Mouse (Mus musculus) adrenal gland, postnatal 4 days (tissue): Measurements from ENCODE around the gene Frmpd4. TPM values are rescaled to one million over a fixed set of nuclear protein-coding genes. Genes with fewer than 3 reads are reported as not detected.

Experiments
- DNase-seq, 2 experiments: peaks; one replicate each; pipeline ENCODE4 v3.0.0; 2021 to 2022; ENCODE audit warnings: low spot score in 2 of 2, mixed read lengths in 2 of 2
- long read RNA-seq, 2 experiments: library from polyadenylated mRNA; stranded (forward); transcript quantifications; one replicate each; pipeline ENCODE4 v2.0.0; 2021
- total RNA-seq, 2 experiments: library from RNA; stranded (reverse); gene quantifications; 2 replicates each; pipeline ENCODE4 v1.2.3; 2021

Frmpd4 gene
- total RNA-seq, result 1 to 10 TPM; 2.7 to 3.1 TPM
- long read RNA-seq, experiment 1, partial matches to known transcripts, result 1 of 1 reads
- long read RNA-seq, experiment 1, other reads (novel, unspliced or antisense), result 0 of 1 reads
- long read RNA-seq, experiment 2, partial matches to known transcripts, result 3 of 4 reads
- long read RNA-seq, experiment 2, other reads (novel, unspliced or antisense), result 1 of 4 reads

GRCm38 (mm10) chrX:168577131-168577530 is at the start of gene Frmpd4:
TSS of gene Frmpd4 (minus strand) at chrX:168577231.
- DNase-seq, result no peak

- DNase-seq, result no peak
Measured at GRCm38 (mm10) chrX:168595193-168595592, 18.2 kb upstream of the Frmpd4 start.

- DNase-seq, result no peak
Measured at GRCm38 (mm10) chrX:168584303-168584702, 7.3 kb upstream of the Frmpd4 start.

GRCm38 (mm10) chrX:168571808-168572207 is 5.2 kb downstream of the Frmpd4 start:
- no peak for DNase-seq

DNA sequence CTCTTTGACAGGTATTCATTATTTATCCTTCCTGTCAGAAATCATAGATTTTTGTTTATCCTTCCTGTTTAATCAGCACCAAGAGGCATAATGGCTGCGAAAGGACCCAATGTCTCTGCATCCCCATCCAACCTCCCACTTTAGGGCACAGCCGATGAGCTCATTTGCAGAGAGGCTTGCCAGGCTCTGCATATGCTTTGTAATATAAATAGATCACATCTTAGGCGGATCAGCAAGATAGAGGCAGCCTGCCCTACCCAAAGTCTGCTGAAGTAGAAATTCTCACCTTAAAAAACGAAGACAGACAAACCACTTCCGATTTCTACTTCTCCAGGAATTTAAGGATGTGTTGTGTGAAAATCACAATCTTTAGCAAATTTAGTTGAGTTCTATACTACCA is 7.8 kb downstream of the Frmpd4 start:
- DNase-seq, result no peak

DNA sequence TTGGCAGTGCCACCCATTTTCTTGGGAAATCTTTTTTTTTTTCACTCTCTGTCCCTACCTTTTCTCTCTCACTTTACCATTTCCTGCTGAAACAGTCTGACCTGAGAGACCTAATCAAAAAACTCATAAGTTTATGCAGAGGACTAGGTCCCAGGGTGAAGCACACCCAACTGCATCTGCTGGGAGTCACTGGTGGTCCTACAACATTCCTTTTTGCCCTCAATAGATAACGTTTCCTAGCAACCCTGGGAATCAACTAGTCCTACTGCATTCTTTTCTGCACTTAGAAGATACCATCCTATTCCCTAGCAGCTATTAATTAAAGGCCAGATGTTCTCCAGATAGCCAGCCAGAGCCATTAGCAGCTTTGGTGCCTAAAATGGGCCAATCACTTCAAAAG is 71.8 kb downstream of the Frmpd4 start:
- no peak for DNase-seq

DNA sequence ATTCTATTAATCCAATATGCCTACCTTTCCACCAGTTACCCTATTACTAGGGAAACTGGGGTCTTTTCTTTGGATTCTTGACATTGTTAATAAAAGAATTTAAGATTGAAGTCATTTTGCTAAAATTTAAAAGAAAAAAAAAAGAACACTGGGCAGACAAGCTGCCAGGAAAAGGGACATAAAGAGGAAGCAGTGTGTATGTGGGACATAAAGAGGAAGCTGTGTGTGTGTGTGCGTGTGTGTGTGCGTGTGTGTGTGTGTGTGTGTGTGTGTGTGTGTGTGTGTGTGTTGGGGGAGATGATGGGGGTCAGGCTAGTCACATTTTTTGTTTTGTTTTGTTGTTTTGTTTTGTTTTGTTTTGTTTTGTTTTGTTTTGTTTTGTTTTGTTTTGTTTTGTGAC is 121.8 kb downstream of the Frmpd4 start:
- no peak for DNase-seq

- DNase-seq, result no peak
Measured at GRCm38 (mm10) chrX:168431206-168431605, 145.8 kb downstream of the Frmpd4 start.

GRCm38 (mm10) chrX:168429814-168430213 is 147.2 kb downstream of the Frmpd4 start:
- DNase-seq, result no peak

- no peak for DNase-seq
Measured at GRCm38 (mm10) chrX:168415403-168415802, 161.6 kb downstream of the Frmpd4 start.

DNA sequence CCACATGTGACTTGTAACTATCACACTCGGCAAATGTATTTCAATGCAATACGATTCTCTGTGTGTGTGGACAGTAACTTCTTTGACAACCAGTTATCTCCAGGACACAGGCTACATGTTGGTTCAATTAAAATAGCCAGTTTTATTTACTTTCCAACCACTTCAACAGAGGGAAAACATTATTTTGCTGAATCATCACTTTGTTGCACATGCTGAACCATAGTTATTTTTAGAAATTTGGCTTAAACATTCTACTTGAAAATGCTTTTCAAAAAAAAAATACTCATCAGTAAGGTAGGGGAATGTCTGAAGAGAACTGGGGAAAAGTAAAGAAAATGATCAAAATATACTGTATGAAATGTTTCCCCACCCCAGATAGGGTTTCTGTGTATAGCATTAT is 173.5 kb downstream of the Frmpd4 start:
- no peak for DNase-seq

- no peak for DNase-seq
Measured at GRCm38 (mm10) chrX:168350431-168350830, 226.6 kb downstream of the Frmpd4 start.

DNA sequence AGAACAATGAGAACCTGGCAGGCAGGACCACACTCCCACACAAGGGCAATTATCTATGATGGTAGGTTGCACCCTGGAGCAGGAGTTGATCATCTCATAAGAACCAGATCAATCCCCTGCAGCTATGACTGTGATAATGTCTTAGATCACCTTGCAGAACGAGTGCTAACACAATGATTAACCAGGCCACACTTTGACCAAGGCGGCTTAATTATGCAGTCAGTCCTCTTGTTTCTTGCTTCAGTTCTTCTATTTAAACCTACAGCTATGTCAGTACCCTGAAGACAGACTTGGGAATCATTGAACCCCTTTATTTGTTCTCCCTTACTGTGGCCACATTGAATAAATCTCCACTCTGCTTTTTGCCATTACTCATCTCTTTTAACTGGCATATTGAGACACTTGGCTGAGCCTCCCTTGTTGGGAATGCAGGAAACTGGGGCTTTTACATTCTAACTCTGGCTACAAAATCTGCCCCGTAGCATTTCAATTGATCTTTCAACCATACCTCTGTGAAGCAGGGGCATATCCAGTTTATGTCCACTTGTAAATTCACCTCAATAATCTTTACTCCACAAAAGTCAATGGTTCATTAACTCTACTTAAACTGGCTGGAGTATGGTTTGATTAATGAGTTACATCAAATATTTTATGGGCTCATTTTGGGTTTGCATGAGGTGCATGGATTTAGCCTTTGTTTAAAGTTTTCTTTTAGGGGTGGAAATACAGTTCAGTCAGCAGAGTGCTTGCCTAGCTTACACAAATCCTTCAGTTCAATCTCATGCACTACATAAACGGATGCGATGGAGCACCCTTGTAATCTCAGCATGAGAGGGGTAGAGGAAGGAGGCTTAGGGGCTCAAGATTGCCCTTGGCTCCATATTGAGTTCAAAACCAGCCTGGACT is 227.5 kb downstream of the Frmpd4 start:
- DNase-seq, result no peak

GRCm38 (mm10) chrX:168338212-168338611 is 238.8 kb downstream of the Frmpd4 start:
- no peak for DNase-seq

DNA sequence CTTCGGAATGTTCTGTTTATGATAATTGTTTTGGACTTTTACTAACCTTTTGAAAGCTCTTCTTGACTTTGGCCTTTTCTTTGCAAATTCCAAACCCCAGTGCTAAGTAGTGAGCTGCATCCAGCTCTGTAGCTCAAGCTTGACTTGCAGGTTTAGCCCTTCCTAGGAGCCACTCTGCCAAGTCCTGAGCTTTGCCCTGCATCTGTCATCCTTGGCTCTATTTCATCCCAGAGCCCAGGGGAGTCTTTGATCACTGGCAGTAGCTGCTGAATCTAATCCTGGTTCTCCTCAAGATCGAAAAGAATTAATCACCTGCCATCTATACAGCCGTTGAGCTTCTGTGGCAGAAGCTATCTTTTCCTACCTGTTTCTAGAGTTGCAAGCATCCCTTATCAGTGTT is 251.9 kb downstream of the Frmpd4 start:
- no peak for DNase-seq

GRCm38 (mm10) chrX:168312158-168312557 is 264.9 kb downstream of the Frmpd4 start:
- no peak for DNase-seq

- no peak for DNase-seq
Measured at GRCm38 (mm10) chrX:168310143-168310542, 266.9 kb downstream of the Frmpd4 start.

DNA sequence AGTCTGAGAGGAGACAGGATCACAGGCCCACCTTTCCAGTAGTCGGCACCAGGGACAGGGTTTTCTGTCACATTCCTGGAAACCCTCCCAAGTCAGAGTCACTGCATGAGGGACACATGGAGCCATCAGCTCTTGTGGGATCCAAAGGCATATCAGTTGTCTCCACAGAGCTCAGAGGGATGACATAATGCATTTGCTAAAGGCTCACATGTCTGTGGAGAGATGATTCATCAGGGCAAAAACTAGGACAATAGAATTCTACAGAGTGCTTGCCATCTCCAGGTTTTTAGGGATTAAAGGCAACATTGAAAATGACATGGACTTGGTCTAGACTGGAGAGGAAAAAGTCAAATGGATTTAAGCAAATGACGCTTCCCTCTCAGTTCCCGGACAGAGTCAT is 284.5 kb downstream of the Frmpd4 start:
- no peak for DNase-seq

GRCm38 (mm10) chrX:168207034-168207433 is 370.0 kb downstream of the Frmpd4 start:
- no peak for DNase-seq

- DNase-seq, result no peak
Measured at GRCm38 (mm10) chrX:168191944-168192343, 385.1 kb downstream of the Frmpd4 start.

GRCm38 (mm10) chrX:168189563-168189962 is 387.5 kb downstream of the Frmpd4 start:
- no peak for DNase-seq

GRCm38 (mm10) chrX:168163001-168163400 is 414.0 kb downstream of the Frmpd4 start:
- no peak for DNase-seq

DNA sequence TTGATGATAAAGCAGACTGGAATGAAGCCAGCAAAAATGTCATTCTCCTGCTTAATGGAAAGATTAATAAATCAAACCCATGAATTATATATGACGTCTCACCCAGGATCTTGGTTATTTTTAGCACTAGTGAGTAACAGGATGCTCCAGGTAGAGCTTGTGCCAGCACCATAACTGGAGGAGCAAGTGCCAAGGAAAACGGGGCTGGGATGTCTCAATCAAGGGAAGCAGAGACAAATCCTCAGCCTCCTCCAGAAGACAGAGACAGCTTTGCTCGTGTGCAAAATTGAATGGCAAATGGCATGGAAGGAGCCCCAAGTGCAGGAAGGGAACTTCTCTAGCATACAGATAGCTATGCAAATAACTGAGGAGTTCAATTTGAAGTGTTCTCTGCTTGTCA is 418.2 kb downstream of the Frmpd4 start:
- DNase-seq, result no peak
